Mouse (Mus musculus) G1E (cell line): Measurements from ENCODE around the gene Med4.

ENCODE experiments used
- CTCF ChIP-seq: IDR thresholded peaks from 2 replicates; pipeline ENCODE4 v1.5.1; 2012; ENCODE audit warnings: low read depth, low read length, inconsistent platforms, mixed read lengths
- GATA1 ChIP-seq: IDR thresholded peaks from 2 replicates; pipeline ENCODE4 v1.6.1; 2012; ENCODE audit warnings: borderline replicate concordance, low read length, inconsistent platforms, mixed read lengths
- GATA2 ChIP-seq: IDR thresholded peaks from 2 replicates; pipeline ENCODE4 v1.6.1; 2012; ENCODE audit warnings: low read depth, low read length, inconsistent platforms, borderline replicate concordance
- POLR2AphosphoS5 ChIP-seq: IDR thresholded peaks from 2 replicates; pipeline ENCODE4 v1.6.1; 2012; ENCODE audit warnings: low read depth, low read length, inconsistent platforms; ENCODE audit not compliant: insufficient replicate concordance
- TAL1 ChIP-seq: conservative IDR thresholded peaks from 2 replicates; pipeline ENCODE4 v1.6.1; 2012; ENCODE audit warnings: low read depth, low read length, inconsistent platforms, mixed read lengths

DNA sequence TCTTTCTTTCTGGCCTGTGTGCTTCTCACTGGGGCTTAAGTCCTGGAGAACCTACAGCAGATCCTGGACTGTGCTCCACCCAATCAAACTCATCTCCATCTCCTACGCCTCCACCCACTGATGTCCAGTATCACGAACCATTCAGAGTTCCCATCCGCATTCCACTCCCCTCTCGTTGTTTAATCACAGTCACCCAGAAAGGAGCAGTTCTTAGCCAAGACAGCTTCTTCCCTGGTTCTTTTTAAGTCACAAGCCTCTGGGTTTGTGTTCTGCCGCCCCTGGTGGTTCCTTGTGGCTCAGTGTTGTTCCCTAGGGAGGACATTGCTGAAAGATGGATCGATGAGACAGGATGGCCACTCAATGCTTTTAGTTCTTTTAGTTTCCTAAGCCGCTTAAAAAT, 14.1 kb upstream of the Med4 start:
- no peak for TF ChIP-seq CTCF
- no peak for TF ChIP-seq TAL1
- TF ChIP-seq GATA2 = no peak
- TF ChIP-seq POLR2AphosphoS5 = no peak
- no peak for TF ChIP-seq GATA1
